Mouse (Mus musculus) liver, adult 2 months (tissue): Measurements from ENCODE around the gene Tmem178b. TPM values are rescaled to one million over a fixed set of nuclear protein-coding genes. Genes with fewer than 3 reads are reported as not detected.

ENCODE experiments used
- DNase-seq: peaks from one replicate; pipeline ENCODE4 v3.0.0-alpha.2; 2011; ENCODE audit warnings: low read depth, low spot score; ENCODE audit errors: extremely low read depth
- H3K27ac ChIP-seq: fragments of 200-500 bp; replicated peaks from 2 replicates; pipeline ENCODE4 v1.5.1; 2012; ENCODE audit warnings: low read depth, mild to moderate bottlenecking, control low read depth, inconsistent platforms, low read length; ENCODE audit not compliant: insufficient read depth
- H3K27me3 ChIP-seq: fragments of 200-500 bp; 2 replicates; pipeline ENCODE4 v1.6.1; 2012; ENCODE audit warnings: mild to moderate bottlenecking, moderate library complexity, low read length, inconsistent platforms; ENCODE audit not compliant: control insufficient read depth, insufficient read depth
- H3K36me3 ChIP-seq: fragments of 200-500 bp; 2 replicates; pipeline ENCODE4 v1.6.1; 2012; ENCODE audit warnings: low read length, inconsistent platforms; ENCODE audit not compliant: control insufficient read depth, insufficient read depth
- H3K4me1 ChIP-seq: fragments of 200-500 bp; 2 replicates; pipeline ENCODE4 v1.6.1; 2011; ENCODE audit warnings: low read length; ENCODE audit not compliant: control insufficient read depth, insufficient read depth
- H3K4me3 ChIP-seq: fragments of 200-500 bp; 2 replicates; pipeline ENCODE4 v1.5.1; 2011; ENCODE audit warnings: low read depth, mild to moderate bottlenecking, control low read depth, low read length, moderate library complexity; ENCODE audit not compliant: insufficient read depth
- H3K79me2 ChIP-seq: fragments of 200-500 bp; 2 replicates; pipeline ENCODE4 v1.6.1; 2012; ENCODE audit warnings: inconsistent platforms, mild to moderate bottlenecking, low read length, moderate library complexity; ENCODE audit not compliant: control insufficient read depth, insufficient read depth
- H3K9ac ChIP-seq: fragments of 200-500 bp; 2 replicates; pipeline ENCODE4 v1.6.1; 2012; ENCODE audit warnings: low read depth, mild to moderate bottlenecking, control low read depth, inconsistent platforms, low read length
- CTCF ChIP-seq: fragments of 200-500 bp; IDR thresholded peaks from 2 replicates; pipeline ENCODE4 v1.5.1; 2011; ENCODE audit warnings: low read depth, low read length, control low read depth
- POLR2A ChIP-seq: fragments of 200-500 bp; IDR thresholded peaks from 2 replicates; pipeline ENCODE4 v1.6.1; 2011; ENCODE audit warnings: low read length, control low read depth; ENCODE audit not compliant: insufficient read depth; ENCODE audit errors: extremely low read depth
- WGBS: fragments of 180-500 bp; shearing (Covaris S2); methylation state at CpG from one replicate; pipeline ENCODE4 v1.1.7; 2018; 5-methylcytosine and 5-hydroxymethylcytosine counted together
- polyA plus RNA-seq: library from polyadenylated mRNA; depleted of rRNA; stranded (reverse); fragments of >200 nt; gene quantifications from 2 replicates; pipeline ENCODE4 v1.2.3, GENCODE M21; 2012
- total RNA-seq: library from RNA; depleted of rRNA; stranded (reverse); fragments of >200 nt; gene quantifications from 2 replicates; pipeline ENCODE4 v1.2.3, GENCODE M21; 2014

Tmem178b gene
- total and polyA plus RNA-seq, 2 experiments = 0.02 to 0.09 TPM

DNA sequence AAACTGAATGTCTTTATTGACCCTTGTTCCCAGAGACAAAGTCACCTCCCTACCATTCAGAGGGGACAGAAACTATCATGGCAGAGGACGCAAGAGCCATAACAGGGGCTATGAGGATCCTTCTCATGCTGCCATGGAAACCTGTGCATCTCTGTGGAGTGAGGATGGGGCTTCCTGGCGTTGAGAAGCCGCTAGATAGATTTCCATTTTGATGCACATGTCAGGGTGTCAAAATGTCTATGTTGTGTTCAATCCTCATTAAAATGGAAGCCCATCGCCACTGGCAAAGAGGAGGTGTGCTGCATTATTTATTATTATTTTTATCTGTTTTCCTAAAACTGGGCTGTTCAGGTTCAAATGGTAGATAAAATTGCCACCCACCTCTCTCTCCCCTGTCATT lies 307.5 kb downstream of the Tmem178b start:
- Histone ChIP-seq H3K27me3 (no peaks in the 10 kb centered on the region), H3K4me3 (no peak overlapping the region), H3K79me2 (no peaks in the 10 kb centered on the region), H3K36me3 (no peaks in the 10 kb centered on the region), H3K9ac (no peak overlapping the region), H3K4me1 (no peaks in the 10 kb centered on the region), H3K27ac (no peak overlapping the region)
- 92% methylated on average over 4 of the region's 4 CpGs for WGBS
- TF ChIP-seq POLR2A = no peak
- no peak for TF ChIP-seq CTCF
- DNase-seq = no peak

DNA sequence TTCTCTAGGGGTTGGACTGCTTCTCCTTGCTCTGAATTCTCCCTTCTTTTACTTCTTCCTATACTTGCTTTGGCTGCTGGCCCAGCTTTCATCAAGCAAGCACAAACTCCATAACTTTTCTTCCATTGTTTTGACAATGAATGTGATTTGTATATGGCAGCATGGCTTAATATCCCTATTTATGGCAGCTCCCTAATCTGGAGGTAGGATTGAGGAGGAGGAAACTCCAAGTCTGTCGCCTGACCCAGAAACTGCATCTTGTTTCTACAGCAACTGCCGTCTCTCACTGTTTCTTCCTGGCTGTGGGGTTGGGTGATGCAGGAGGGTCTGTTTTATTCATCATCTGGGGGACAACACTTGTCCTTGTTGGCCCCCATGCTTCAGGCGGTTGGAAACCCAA lies 327.6 kb downstream of the Tmem178b start:
- H3K4me3 ChIP-seq = no peak overlapping the region
- no peaks in the 10 kb centered on the region for H3K4me1 ChIP-seq
- H3K27me3 ChIP-seq = no peaks in the 10 kb centered on the region
- H3K79me2 ChIP-seq = no peaks in the 10 kb centered on the region
- 57% methylated on average over 3 of the region's 3 CpGs for WGBS
- DNase-seq = no peak
- H3K27ac ChIP-seq = no peak overlapping the region
- no peak overlapping the region for H3K9ac ChIP-seq
- TF ChIP-seq POLR2A = no peak
- H3K36me3 ChIP-seq = no peaks in the 10 kb centered on the region

DNA sequence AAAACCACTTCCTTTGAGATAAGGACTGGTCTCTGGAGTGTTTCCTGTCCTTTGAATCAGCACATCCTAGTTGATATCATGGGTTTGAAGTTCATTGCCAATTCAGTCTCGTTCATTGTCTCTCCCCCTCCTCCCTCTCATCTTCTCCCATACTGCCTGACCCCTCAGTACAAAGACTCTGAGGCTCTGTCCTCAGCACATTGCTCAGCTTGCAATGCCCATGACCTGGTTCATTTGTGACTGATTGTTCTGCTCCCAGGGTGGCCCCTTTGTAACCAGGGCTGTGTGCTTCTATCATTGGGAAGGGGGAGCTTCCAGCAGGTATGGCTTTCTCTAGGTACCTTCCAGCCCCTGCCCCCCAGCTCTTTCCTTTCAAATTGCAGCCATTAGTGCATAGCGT lies 329.5 kb downstream of the Tmem178b start:
- H3K9ac ChIP-seq = no peak overlapping the region
- no peak overlapping the region for H3K27ac ChIP-seq
- H3K4me3 ChIP-seq = no peak overlapping the region
- TF ChIP-seq POLR2A (no peak), CTCF (no peak)
- no peaks in the 10 kb centered on the region for H3K36me3 ChIP-seq
- H3K27me3 ChIP-seq = no peaks in the 10 kb centered on the region; the same call in 1 of the 2 replicates
- 60% methylated on average over 2 of the region's 2 CpGs for WGBS
- H3K79me2 ChIP-seq = no peaks in the 10 kb centered on the region
- DNase-seq = no peak
- H3K4me1 ChIP-seq = no peaks in the 10 kb centered on the region

DNA sequence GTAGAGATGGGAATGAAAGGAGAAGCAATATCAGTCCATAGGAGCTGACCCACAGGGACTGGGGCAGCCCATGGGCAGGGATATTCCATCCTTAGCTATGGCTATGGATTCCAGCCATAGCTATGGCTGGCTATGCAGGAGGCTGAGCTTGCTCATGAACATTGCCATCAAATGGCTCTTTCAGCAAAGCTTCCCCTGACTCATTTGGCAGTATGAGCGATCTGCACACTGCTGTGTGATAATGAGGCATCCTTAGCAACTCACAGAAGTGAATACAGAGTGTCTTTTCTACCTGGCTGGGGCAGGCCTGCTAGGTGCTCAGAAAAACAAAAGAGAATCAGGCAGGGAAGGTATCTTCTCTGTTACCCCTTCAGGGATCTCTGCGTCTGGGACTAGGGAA lies 332.3 kb downstream of the Tmem178b start:
- H3K9ac ChIP-seq = no peak overlapping the region
- no peaks in the 10 kb centered on the region for H3K36me3 ChIP-seq
- TF ChIP-seq POLR2A (no peak), CTCF (no peak)
- H3K79me2 ChIP-seq = no peaks in the 10 kb centered on the region
- DNase-seq = no peak
- 75% methylated on average over 2 of the region's 2 CpGs for WGBS
- H3K4me1 ChIP-seq = no peaks in the 10 kb centered on the region
- H3K27me3 ChIP-seq = no peaks in the 10 kb centered on the region; the same call in 1 of the 2 replicates
- H3K4me3 ChIP-seq = no peak overlapping the region
- no peak overlapping the region for H3K27ac ChIP-seq

DNA sequence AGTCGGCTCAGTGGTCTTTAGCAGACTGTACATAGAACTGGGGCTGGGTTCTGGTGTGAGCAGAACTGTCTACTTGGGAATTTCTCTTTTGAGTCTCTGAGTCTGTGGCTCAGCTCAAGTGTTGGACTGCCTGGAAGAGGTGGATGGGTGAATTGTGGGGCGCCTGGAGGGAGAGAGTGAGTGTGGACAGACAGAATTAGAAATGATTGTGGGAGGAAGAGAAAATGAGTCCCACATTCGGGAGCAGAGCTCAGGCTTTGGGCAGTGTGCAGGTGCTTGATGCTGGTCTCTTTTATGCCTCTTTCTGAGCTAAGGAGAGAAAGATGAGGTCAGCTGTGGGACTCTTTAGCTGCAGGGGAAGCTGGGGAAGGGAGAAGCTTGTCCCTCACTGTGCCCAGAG lies 334.9 kb downstream of the Tmem178b start:
- WGBS = 79% methylated on average over 3 of the region's 3 CpGs
- Histone ChIP-seq H3K79me2 (no peaks in the 10 kb centered on the region), H3K4me3 (no peak overlapping the region), H3K27me3 (no peaks in the 10 kb centered on the region; the same call in 1 of the 2 replicates), H3K4me1 (no peaks in the 10 kb centered on the region), H3K27ac (no peak overlapping the region), H3K36me3 (no peaks in the 10 kb centered on the region), H3K9ac (no peak overlapping the region)
- DNase-seq = no peak
- no peak for TF ChIP-seq POLR2A
- no peak for TF ChIP-seq CTCF

DNA sequence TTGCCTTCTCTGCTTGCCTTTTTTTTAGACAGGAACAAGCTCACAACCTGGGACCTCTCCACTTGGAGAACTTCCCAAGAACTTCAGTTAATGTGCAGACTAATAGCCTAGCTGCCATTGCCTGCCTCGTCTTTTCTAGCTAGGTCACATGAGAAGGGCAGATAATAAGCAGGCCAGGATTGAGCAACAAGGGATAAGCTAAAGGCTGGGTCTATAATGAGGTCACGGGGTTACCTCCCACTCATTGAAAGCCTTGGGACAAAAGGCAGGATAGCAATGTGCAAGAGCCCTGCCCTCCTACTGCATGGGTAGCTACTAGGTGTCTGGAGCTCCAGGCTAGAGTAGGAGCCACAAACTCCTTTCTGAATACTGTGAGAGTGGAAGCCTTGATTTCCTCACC lies 336.1 kb downstream of the Tmem178b start:
- Histone ChIP-seq H3K4me3 (no peak overlapping the region), H3K79me2 (no peaks in the 10 kb centered on the region), H3K9ac (no peak overlapping the region), H3K27me3 (no peaks in the 10 kb centered on the region; the same call in 1 of the 2 replicates), H3K27ac (no peak overlapping the region), H3K36me3 (no peaks in the 10 kb centered on the region), H3K4me1 (no peaks in the 10 kb centered on the region)
- TF ChIP-seq POLR2A (no peak), CTCF (no peak)
- WGBS = 20% methylated on average over 2 of the region's 2 CpGs
- DNase-seq = no peak
